Mouse (Mus musculus) bone marrow, adult 2 months (tissue): ENCODE measurements at regions not wholly inside any gene's neighbourhood (a gene's known extent, or its start where the extent isn't known, plus 50 kb on each side); places are given as distances from the start of the nearest gene placed in this dataset.
"Not testable (repeated sequence)": the region's sequence is repeated elsewhere in the genome, so short reads cannot be mapped to it uniquely, and the experiment has no call there.

Source experiments
- H3K27ac ChIP-seq: fragments of 200-500 bp; 2 replicates; pipeline ENCODE4 v1.5.1; 2012; ENCODE audit warnings: low read depth, mild to moderate bottlenecking, control low read depth, inconsistent platforms, low read length; ENCODE audit not compliant: control insufficient read depth, poor library complexity, insufficient read depth
- H3K4me1 ChIP-seq: fragments of 200-500 bp; 2 replicates; pipeline ENCODE4 v1.6.1; 2011; ENCODE audit warnings: low read length; ENCODE audit not compliant: control insufficient read depth, insufficient read depth
- H3K4me3 ChIP-seq: fragments of 200-500 bp; replicated peaks from 2 replicates; pipeline ENCODE3; 2011; ENCODE audit warnings: mild to moderate bottlenecking, low read depth, low read length, control low read depth; ENCODE audit not compliant: control insufficient read depth
- CTCF ChIP-seq: fragments of 200-500 bp; IDR thresholded peaks from 2 replicates; pipeline ENCODE4 v1.5.1; 2011; ENCODE audit warnings: low read length, control low read depth; ENCODE audit not compliant: control insufficient read depth, insufficient read depth
- POLR2A ChIP-seq: fragments of 200-500 bp; IDR thresholded peaks from 2 replicates; pipeline ENCODE4 v1.6.1; 2011; ENCODE audit warnings: low read depth, mild to moderate bottlenecking, control low read depth, low read length, borderline replicate concordance; ENCODE audit not compliant: control insufficient read depth
- WGBS: fragments of 180-500 bp; shearing (Covaris S2); methylation state at CpG from one replicate; pipeline ENCODE4 v1.1.7; 2018; 5-methylcytosine and 5-hydroxymethylcytosine counted together

DNA sequence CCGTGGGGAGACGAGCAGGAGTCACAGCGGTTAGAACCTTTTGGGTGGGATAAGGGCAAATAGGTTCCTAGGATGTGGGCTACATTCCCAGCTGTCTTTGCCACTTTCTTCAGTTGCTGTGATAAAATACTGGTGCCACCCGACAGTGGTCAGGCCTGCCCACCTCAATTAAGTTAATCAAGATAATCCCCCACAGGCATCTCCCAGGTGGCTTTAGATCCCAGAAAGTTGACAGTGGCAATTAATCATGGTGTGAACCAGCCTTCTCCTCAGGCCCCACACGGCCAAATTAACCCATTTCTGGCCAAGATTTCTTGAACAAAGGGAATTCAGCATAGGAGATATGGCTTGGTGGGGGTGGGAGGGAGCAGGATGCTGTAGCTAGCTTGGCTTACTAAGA, 186.3 kb downstream of the Adgrd1 start:
- H3K4me3 ChIP-seq: no peak overlapping the region
- 33% methylated on average over 5 of the region's 5 CpGs for WGBS
- no peak overlapping the region for H3K27ac ChIP-seq
- H3K4me1 ChIP-seq: no peaks in the 10 kb centered on the region
- TF ChIP-seq CTCF (no peak), POLR2A (no peak)

DNA sequence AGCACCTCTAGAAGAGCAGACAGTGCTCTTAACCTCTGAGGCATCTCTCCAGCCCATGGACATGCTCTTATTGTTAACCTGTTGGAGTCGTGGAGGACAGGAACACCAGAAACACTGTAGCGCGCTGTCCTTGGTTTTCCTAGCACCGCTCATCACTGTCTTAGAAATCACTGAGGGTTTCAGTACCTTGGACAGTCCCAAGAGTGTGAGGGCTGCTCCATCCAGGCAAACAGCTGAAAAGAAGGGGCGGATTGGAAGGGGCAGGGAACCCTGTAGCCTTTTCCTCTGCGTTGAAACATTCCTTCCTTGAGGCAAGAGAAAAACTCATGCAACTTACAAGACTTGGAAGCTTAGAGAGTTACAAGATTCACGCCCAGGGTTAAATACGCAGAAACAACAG, 190.9 kb downstream of the Adgrd1 start:
- Histone ChIP-seq H3K4me3 (no peak overlapping the region), H3K27ac (no peak overlapping the region), H3K4me1 (no peaks in the 10 kb centered on the region)
- no peak for TF ChIP-seq POLR2A
- 21% methylated on average over 8 of the region's 8 CpGs for WGBS

DNA sequence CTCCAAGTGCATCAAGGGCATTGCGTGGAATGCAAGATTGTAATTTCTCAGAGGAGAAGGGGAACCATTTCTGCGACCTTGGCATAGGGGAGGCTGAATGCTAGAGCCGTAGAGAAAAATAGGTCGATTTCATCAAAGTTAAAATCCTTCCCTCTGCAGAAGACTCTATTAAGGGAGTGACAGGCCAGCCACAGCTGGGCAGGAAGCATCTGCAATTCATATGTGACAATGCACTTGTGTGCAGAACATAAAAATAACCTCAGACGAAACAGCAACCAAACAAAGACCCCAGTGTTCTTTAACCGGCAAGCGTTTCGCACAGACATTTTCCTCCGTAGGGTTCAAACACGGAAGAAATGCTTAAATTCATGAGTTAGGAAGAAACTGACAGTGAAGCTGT, 196.3 kb downstream of the Adgrd1 start:
- not testable (repeated sequence) for H3K4me3 ChIP-seq, H3K27ac ChIP-seq, H3K4me1 ChIP-seq
- WGBS: 51% methylated on average over 10 of the region's 10 CpGs

DNA sequence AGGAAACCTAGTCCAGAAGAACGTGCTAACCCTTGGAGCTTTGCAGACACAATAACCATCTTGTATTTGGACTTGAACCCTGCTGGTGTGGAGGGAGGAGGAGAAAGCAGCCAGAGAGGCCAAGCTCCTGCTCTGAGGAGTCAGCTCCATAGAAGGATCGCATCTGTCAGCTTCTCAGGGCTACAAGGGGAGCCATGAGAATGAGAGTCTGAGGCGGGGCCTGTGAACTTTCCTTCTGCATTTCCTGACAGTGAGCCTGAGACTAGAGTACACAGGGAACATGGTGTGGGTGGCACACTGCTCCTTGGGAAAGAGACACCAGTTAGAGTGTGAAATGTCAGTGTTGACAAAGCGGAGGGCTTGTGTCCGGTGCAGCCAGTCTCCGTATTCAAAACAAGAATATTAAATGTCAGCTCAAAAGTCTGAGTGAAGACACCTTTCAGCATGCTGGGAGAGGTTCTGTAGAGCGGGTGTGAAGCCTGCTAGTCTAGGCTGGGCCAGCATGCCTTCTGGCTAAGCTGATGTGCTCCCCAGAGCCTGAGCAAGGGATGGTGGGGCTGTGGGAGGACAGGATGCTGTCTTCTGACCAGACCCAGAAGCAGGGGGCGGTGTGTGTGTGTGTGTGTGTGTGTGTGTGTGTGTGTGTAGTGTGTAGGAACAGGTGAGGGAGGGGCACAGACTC, 198.5 kb downstream of the Adgrd1 start:
- not testable (repeated sequence) for H3K4me3 ChIP-seq, H3K27ac ChIP-seq, H3K4me1 ChIP-seq
- WGBS: 65% methylated on average over 8 of the region's 8 CpGs

DNA sequence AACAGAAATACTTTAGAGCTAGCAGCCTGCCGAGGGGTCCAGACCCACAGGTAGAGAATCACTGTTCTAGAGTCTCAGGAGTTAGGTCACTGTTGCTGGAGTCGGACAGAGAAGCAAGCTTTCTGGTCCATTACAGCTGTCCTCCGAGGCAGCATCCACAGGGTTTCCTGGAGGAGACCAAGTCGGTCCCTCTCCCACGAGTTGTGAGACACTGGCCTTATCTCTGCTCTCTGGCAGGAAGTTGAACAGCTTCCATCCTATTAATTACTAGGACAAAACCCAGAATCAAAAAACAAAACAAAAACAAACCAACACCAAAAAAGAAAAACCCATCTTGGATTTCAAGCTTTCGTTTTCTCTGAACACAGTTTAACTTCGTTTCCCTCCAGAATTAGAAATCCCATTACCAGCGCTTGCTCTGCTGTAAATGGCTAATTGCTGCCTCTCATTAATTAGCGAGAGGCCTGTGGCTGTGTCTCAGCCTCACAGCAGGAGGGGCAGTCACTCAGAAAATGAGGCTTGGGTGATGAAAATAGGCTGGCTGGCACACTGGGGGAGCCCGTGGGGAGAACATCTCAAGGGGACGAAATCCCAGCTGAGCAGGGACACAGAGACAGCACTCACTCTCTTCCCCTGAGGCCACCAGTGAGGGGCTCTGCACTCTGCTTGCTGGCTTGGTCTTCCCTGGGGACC, 201.3 kb downstream of the Adgrd1 start:
- no peaks in the 10 kb centered on the region for H3K4me1 ChIP-seq
- no peak overlapping the region for H3K27ac ChIP-seq
- H3K4me3 ChIP-seq: no peak overlapping the region
- TF ChIP-seq CTCF (no peak), POLR2A (no peak)
- 44% methylated on average over 11 of the region's 11 CpGs for WGBS

DNA sequence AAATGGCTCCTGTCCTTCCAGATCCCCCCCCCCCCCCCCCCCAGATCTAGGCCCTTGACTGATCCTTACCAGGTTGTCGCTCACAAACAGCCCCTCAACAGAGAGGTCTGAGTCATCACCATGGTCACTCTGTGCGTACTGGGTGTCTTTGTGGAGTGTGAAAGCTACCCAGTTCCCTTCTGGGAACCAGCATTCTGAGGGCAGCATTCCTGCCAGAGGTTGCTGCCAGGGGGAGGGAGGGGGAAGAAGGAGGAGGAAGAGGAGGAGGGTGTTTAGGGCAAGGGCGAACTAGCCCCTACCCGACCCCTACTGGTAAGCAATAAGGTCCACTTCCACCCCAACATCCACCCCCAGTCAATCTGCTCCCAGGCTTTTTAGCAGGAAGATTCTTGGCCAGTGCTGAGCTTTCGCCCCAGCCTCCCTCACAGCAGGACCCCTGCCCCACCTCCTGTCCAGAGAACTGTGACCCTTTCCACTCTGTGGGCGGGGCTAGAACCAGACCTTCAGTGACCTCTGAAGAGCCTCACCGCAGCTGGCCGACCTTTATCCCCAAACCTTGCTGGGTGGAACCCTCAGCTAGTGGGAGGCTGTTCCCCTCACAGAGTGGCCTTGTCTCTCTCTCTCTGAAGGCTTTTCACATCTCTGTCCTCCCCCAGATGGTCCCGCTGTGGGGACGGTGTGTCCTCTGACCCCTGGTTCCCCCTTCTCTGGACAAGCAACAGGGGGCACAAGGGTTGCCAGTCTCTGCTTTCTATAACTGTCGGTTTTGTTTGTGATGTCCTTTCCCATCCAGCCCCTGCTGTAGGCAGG, 202.2 kb upstream of the Sfswap start:
- H3K27ac ChIP-seq: no peak overlapping the region
- WGBS: 46% methylated on average over 11 of the region's 11 CpGs
- TF ChIP-seq CTCF (no peak), POLR2A (no peak)
- no peaks in the 10 kb centered on the region for H3K4me1 ChIP-seq
- H3K4me3 ChIP-seq: no peak overlapping the region

DNA sequence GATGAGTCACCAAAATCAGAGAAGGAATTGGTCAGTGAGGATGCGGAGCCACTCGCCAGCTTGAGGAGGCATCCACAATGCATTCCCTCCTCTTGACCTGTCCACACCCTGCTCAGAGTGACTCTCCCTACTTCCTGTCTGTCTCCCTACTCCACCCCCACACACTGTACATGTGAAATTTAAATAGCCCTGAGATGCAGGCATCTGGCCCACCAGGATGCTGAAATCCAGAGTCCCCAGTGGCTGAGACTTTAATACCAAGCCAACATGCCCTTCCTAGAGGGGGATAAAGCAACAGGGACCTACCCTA, 201.6 kb upstream of the Sfswap start:
- H3K27ac ChIP-seq: no peak overlapping the region

DNA sequence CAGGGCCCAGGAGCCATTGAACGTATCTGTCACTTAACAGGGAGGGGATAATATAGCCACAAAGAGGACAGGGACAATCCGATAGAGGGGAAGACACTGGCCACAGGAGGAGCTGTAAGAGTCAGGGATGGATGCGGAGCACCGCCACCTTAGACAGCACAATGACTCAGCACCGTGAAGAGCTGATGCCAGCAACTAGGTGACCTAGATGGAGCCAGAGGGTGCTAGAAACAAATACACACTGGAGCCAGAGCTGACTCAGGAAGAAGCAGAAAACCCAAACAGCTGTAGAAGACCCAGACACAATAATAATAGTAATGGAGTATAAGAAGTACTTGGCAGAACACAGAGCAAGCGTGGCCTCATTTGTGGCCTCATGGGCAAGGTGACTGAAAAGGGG, 200.6 kb upstream of the Sfswap start:
- TF ChIP-seq POLR2A (no peak), CTCF (no peak)
- H3K4me1 ChIP-seq: no peaks in the 10 kb centered on the region
- no peak overlapping the region for H3K4me3 ChIP-seq
- 83% methylated on average over 6 of the region's 6 CpGs for WGBS
- no peak overlapping the region for H3K27ac ChIP-seq

More for the DNA sequence above, 201.6 kb upstream of the Sfswap start:
- WGBS: 62% methylated on average over 2 of the region's 2 CpGs
- H3K4me1 ChIP-seq: no peaks in the 10 kb centered on the region
- TF ChIP-seq POLR2A (no peak), CTCF (no peak)
- no peak overlapping the region for H3K4me3 ChIP-seq

DNA sequence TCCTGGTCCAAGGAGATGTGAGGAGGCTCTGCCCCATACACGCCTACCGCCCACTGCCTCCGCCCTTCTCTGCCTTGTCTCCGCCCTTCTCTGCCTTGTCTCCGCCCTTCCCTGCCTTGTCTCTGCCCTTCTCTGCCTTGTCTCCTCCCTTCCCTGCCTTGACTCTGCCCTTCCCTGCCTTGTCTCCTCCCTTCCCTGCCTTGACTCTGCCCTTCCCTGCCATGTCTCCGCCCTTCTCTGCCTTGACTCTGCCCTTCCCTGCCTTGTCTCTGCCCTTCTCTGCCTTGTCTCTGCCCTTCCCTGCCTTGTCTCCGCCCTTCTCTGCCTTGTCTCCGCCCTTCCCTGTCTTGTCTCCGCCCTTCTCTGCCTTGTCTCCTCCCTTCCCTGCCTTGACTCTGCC, 185.4 kb upstream of the Sfswap start:
- Histone ChIP-seq H3K4me3 (no peak overlapping the region), H3K4me1 (no peaks in the 10 kb centered on the region), H3K27ac (no peak overlapping the region)
- WGBS: 55% methylated on average over 9 of the region's 9 CpGs
- TF ChIP-seq POLR2A (no peak), CTCF (no peak)
